Mouse (Mus musculus) MEL (cell line): Measurements from ENCODE around the gene Tlcd2. TPM values are rescaled to one million over a fixed set of nuclear protein-coding genes. Genes with fewer than 3 reads are reported as not detected.

ENCODE experiments used
- DNase-seq: peaks from one replicate; pipeline ENCODE4 v3.0.0; 2011; ENCODE audit warnings: low read depth, low spot score
- H3K27ac ChIP-seq: 2 replicates; pipeline ENCODE4 v1.5.1; 2012; ENCODE audit warnings: low read depth, mild to moderate bottlenecking, control low read depth, low read length, moderate library complexity; ENCODE audit not compliant: control insufficient read depth
- H3K27me3 ChIP-seq, 2 experiments: fragments of 150-350 bp in 1 of 2; sonication (generic) in 1 of 2; 2 replicates each; pipeline ENCODE4 v1.6.1; 2012; ENCODE audit warnings: low read length in 2 of 2, mild to moderate bottlenecking in 2 of 2, improper control_type of control experiment in 1 of 2, moderate library complexity in 1 of 2; ENCODE audit not compliant: insufficient read depth in 2 of 2, control insufficient read depth in 1 of 2
- H3K36me3 ChIP-seq, 2 experiments: 2 replicates each; pipeline ENCODE4 v1.6.1; 2012 to 2014; ENCODE audit warnings: low read length in 2 of 2, improper control_type of control experiment in 1 of 2, inconsistent platforms in 1 of 2, mild to moderate bottlenecking in 1 of 2; ENCODE audit not compliant: insufficient read depth in 2 of 2, control insufficient read depth in 1 of 2
- H3K4me1 ChIP-seq, 2 experiments: fragments of 150-350 bp in 1 of 2; sonication (generic) in 1 of 2; 2 replicates each; pipeline ENCODE4 v1.6.1; 2012; ENCODE audit warnings: low read length in 2 of 2, improper control_type of control experiment in 1 of 2, mild to moderate bottlenecking in 1 of 2; ENCODE audit not compliant: insufficient read depth in 2 of 2, control insufficient read depth in 1 of 2
- H3K4me3 ChIP-seq, 2 experiments: fragments of 150-350 bp in 1 of 2; sonication (generic) in 1 of 2; 2 replicates each; pipeline ENCODE4 v1.5.1; 2012; ENCODE audit warnings: low read depth in 2 of 2, low read length in 2 of 2, mild to moderate bottlenecking in 2 of 2, moderate library complexity in 2 of 2, control low read depth in 1 of 2, improper control_type of control experiment in 1 of 2; ENCODE audit not compliant: control insufficient read depth in 1 of 2, insufficient read depth in 1 of 2
- H3K79me2 ChIP-seq: 2 replicates; pipeline ENCODE4 v1.6.1; 2012; ENCODE audit warnings: mild to moderate bottlenecking, low read length, moderate library complexity; ENCODE audit not compliant: control insufficient read depth, poor library complexity, insufficient read depth
- H3K9ac ChIP-seq: 2 replicates; pipeline ENCODE4 v1.6.1; 2012; ENCODE audit warnings: low read depth, mild to moderate bottlenecking, control low read depth, low read length, moderate library complexity; ENCODE audit not compliant: control insufficient read depth, poor library complexity, severe bottlenecking
- H3K9me3 ChIP-seq: fragments of 150-350 bp; sonication (generic); replicated peaks from 2 replicates; pipeline ENCODE4 v1.6.1; 2012; ENCODE audit warnings: mild to moderate bottlenecking, low read length, improper control_type of control experiment, moderate library complexity; ENCODE audit not compliant: insufficient read depth
- CHD1 ChIP-seq: IDR thresholded peaks from 2 replicates; pipeline ENCODE4 v1.6.1; 2012; ENCODE audit warnings: low read depth, mild to moderate bottlenecking, inconsistent platforms, low read length, improper control_type of control experiment
- CHD2 ChIP-seq: IDR thresholded peaks from 2 replicates; pipeline ENCODE4 v1.6.1; 2011; ENCODE audit warnings: low read length, improper control_type of control experiment
- CTCF ChIP-seq, 3 experiments: IDR thresholded peaks in 2 of 3; conservative IDR thresholded peaks in 1 of 3; 2 replicates each; pipeline ENCODE4 v1.5.1; 2011 to 2012; ENCODE audit warnings: low read length in 3 of 3, low read depth in 2 of 3, mild to moderate bottlenecking in 2 of 3, improper control_type of control experiment in 1 of 3, inconsistent platforms in 1 of 3, mixed read lengths in 1 of 3, moderate library complexity in 1 of 3; ENCODE audit not compliant: control insufficient read depth in 1 of 3, insufficient read depth in 1 of 3, poor library complexity in 1 of 3, severe bottlenecking in 1 of 3
- E2F4 ChIP-seq: IDR thresholded peaks from 2 replicates; pipeline ENCODE4 v1.6.1; 2011; ENCODE audit warnings: low read depth, low read length, improper control_type of control experiment, borderline replicate concordance
- EP300 ChIP-seq, 2 experiments: IDR thresholded peaks; 2 replicates each; pipeline ENCODE4 v1.6.1; 2011; ENCODE audit warnings: improper control_type of control experiment in 2 of 2, low read length in 2 of 2, low read depth in 1 of 2, mild to moderate bottlenecking in 1 of 2
- ETS1 ChIP-seq: IDR thresholded peaks from 2 replicates; pipeline ENCODE4 v1.6.1; 2012; ENCODE audit warnings: low read depth, mild to moderate bottlenecking, inconsistent platforms, low read length, improper control_type of control experiment, moderate library complexity
- GATA1 ChIP-seq: IDR thresholded peaks from 2 replicates; pipeline ENCODE4 v1.6.1; 2011; ENCODE audit warnings: low read depth, low read length, improper control_type of control experiment
- JUND ChIP-seq: IDR thresholded peaks from 2 replicates; pipeline ENCODE4 v1.6.1; 2011; ENCODE audit warnings: low read depth, mild to moderate bottlenecking, improper control_type of control experiment, low read length
- MAFK ChIP-seq: IDR thresholded peaks from 2 replicates; pipeline ENCODE4 v1.6.1; 2011; ENCODE audit warnings: low read depth, mild to moderate bottlenecking, low read length, improper control_type of control experiment, borderline replicate concordance
- MAZ ChIP-seq: IDR thresholded peaks from 2 replicates; pipeline ENCODE4 v1.6.1; 2012; ENCODE audit warnings: low read depth, mild to moderate bottlenecking, inconsistent platforms, low read length, improper control_type of control experiment
- MYB ChIP-seq: IDR thresholded peaks from 2 replicates; pipeline ENCODE4 v1.6.1; 2011; ENCODE audit warnings: mild to moderate bottlenecking, low read depth, low read length, improper control_type of control experiment
- MYC ChIP-seq: IDR thresholded peaks from 2 replicates; pipeline ENCODE4 v1.6.1; 2011; ENCODE audit warnings: low read depth, mild to moderate bottlenecking, low read length, improper control_type of control experiment, moderate library complexity
- POLR2A ChIP-seq, 2 experiments: IDR thresholded peaks; 2 replicates each; pipeline ENCODE4 v1.6.1; 2011 to 2012; ENCODE audit warnings: low read length in 2 of 2, mild to moderate bottlenecking in 2 of 2, control low read depth in 1 of 2, improper control_type of control experiment in 1 of 2, low read depth in 1 of 2, moderate library complexity in 1 of 2; ENCODE audit not compliant: control insufficient read depth in 1 of 2, insufficient read depth in 1 of 2, poor library complexity in 1 of 2
- RCOR1 ChIP-seq: IDR thresholded peaks from 2 replicates; pipeline ENCODE4 v1.6.1; 2012; ENCODE audit warnings: low read depth, mild to moderate bottlenecking, inconsistent platforms, low read length, improper control_type of control experiment
- SMC3 ChIP-seq: IDR thresholded peaks from 2 replicates; pipeline ENCODE4 v1.6.1; 2011; ENCODE audit warnings: low read depth, low read length, improper control_type of control experiment
- TAL1 ChIP-seq: IDR thresholded peaks from 2 replicates; pipeline ENCODE4 v1.6.1; 2012; ENCODE audit warnings: mild to moderate bottlenecking, inconsistent platforms, low read length, moderate library complexity, mixed read lengths
- TBP ChIP-seq: IDR thresholded peaks from 2 replicates; pipeline ENCODE4 v1.8.0; 2011; ENCODE audit warnings: low read depth, low read length, improper control_type of control experiment
- UBTF ChIP-seq: IDR thresholded peaks from 2 replicates; pipeline ENCODE4 v1.6.1; 2012; ENCODE audit warnings: low read depth, mild to moderate bottlenecking, inconsistent platforms, low read length, improper control_type of control experiment, moderate library complexity, borderline replicate concordance; ENCODE audit not compliant: insufficient read depth
- USF2 ChIP-seq, 2 experiments: IDR thresholded peaks; 2 replicates each; pipeline ENCODE4 v1.6.1; 2011 to 2012; ENCODE audit warnings: improper control_type of control experiment in 2 of 2, low read length in 2 of 2, borderline replicate concordance in 1 of 2, inconsistent platforms in 1 of 2, low read depth in 1 of 2, mild to moderate bottlenecking in 1 of 2; ENCODE audit not compliant: insufficient read depth in 1 of 2
- ZC3H11A ChIP-seq: IDR thresholded peaks from 2 replicates; pipeline ENCODE4 v1.6.1; 2012; ENCODE audit warnings: low read depth, mild to moderate bottlenecking, inconsistent platforms, low read length, improper control_type of control experiment
- polyA plus RNA-seq, 2 experiments: library from polyadenylated mRNA; stranded (reverse) in 1 of 2; unstranded in 1 of 2; fragments of >175 nt in 1 of 2; fragments of >200 nt in 1 of 2; gene quantifications; 2 replicates each; pipeline versions ENCODE4 v1.2.1 to v1.2.4; 2012; ENCODE audit warnings: low replicate concordance in 2 of 2, low read depth in 1 of 2; ENCODE audit not compliant: insufficient read length in 2 of 2, insufficient read depth in 1 of 2, missing spikeins in 1 of 2
- total RNA-seq: library from RNA; depleted of rRNA; stranded (reverse); fragments of 300-350 nt; gene quantifications from 2 replicates; pipeline ENCODE4 v1.2.3, GENCODE M21; 2012

Gene Tlcd2
- total and polyA plus RNA-seq, 3 experiments, result 0.50 to 0.86 TPM; not detected in 1

GRCm38 (mm10) chr11:75498126-75498525 lies 36.6 kb downstream of the Tlcd2 start:
- Histone ChIP-seq H3K79me2 (no peaks in the 10 kb centered on the region), H3K27ac (no peak overlapping the region), H3K9ac (no peak overlapping the region), H3K9me3 (no peaks in the 10 kb centered on the region), H3K4me1 (no peaks in the 10 kb centered on the region), H3K4me3 (no peak overlapping the region), H3K36me3 (peaks cover 0 to 88% of the 10 kb centered on the region in 2 experiments; a peak in 2 of 4 replicates), H3K27me3 (no peaks in the 10 kb centered on the region)
- TF ChIP-seq RCOR1, result no peak
- TF ChIP-seq POLR2A (IDR thresholded peaks at IDR 0.05; ENCODE audit: control insufficient read depth in 1 of 2, insufficient read depth in 1 of 2, low read depth in 1 of 2, low read length in 2 of 2, poor library complexity in 1 of 2), result peak in 1 of 2 experiments; percentile 26; a peak in 1 of 4 replicates
- no peak for DNase-seq

GRCm38 (mm10) chr11:75508162-75508561 lies 46.6 kb downstream of the Tlcd2 start:
- H3K9ac ChIP-seq, result no peak overlapping the region
- peaks cover 0 to 46% of the 10 kb centered on the region in 2 experiments; a peak in 2 of 4 replicates for H3K36me3 ChIP-seq
- TF ChIP-seq CHD1, result no peak
- TF ChIP-seq GATA1, result no peak
- TF ChIP-seq EP300 (IDR thresholded peaks at IDR 0.05; ENCODE audit: low read depth in 1 of 2, low read length in 2 of 2), result no peak
- TF ChIP-seq USF2 (IDR thresholded peaks at IDR 0.05; ENCODE audit: borderline replicate concordance in 1 of 2, insufficient read depth in 1 of 2, low read depth in 1 of 2, low read length in 2 of 2), result no peak
- TF ChIP-seq UBTF, result no peak
- no peak for TF ChIP-seq E2F4
- TF ChIP-seq ETS1, result no peak
- TF ChIP-seq CHD2, result no peak
- TF ChIP-seq SMC3, result no peak
- no peak; a peak in 1 of 4 replicates for TF ChIP-seq POLR2A (IDR thresholded peaks at IDR 0.05; ENCODE audit: control insufficient read depth in 1 of 2, insufficient read depth in 1 of 2, low read depth in 1 of 2, low read length in 2 of 2, poor library complexity in 1 of 2)
- no peak for TF ChIP-seq CTCF (IDR thresholded peaks at IDR 0.05 in 2 of 3, conservative IDR thresholded peaks at IDR 0.05 in 1 of 3; ENCODE audit: control insufficient read depth in 1 of 3, insufficient read depth in 1 of 3, low read depth in 2 of 3, low read length in 3 of 3, poor library complexity in 1 of 3, severe bottlenecking in 1 of 3)
- no peak for TF ChIP-seq TAL1
- TF ChIP-seq MAZ, result no peak
- TF ChIP-seq ZC3H11A, result no peak
- no peak for TF ChIP-seq MYB
- TF ChIP-seq MYC, result no peak
- TF ChIP-seq JUND, result no peak
- TF ChIP-seq TBP, result no peak
- no peak for TF ChIP-seq MAFK
- H3K4me1 ChIP-seq, result no peaks in the 10 kb centered on the region
- H3K9me3 ChIP-seq, result no peaks in the 10 kb centered on the region
- no peaks in the 10 kb centered on the region for H3K79me2 ChIP-seq
- H3K27me3 ChIP-seq, result no peaks in the 10 kb centered on the region
- DNase-seq, result no peak
- no peak overlapping the region for H3K4me3 ChIP-seq
- no peak overlapping the region for H3K27ac ChIP-seq
